Mouse (Mus musculus): ENCODE data around the gene Tmem45b.
"Not testable (repeated sequence)": the region's sequence is repeated elsewhere in the genome, so short reads cannot be mapped to it uniquely, and the experiment has no call there.

The Tmem45b gene

DNA sequence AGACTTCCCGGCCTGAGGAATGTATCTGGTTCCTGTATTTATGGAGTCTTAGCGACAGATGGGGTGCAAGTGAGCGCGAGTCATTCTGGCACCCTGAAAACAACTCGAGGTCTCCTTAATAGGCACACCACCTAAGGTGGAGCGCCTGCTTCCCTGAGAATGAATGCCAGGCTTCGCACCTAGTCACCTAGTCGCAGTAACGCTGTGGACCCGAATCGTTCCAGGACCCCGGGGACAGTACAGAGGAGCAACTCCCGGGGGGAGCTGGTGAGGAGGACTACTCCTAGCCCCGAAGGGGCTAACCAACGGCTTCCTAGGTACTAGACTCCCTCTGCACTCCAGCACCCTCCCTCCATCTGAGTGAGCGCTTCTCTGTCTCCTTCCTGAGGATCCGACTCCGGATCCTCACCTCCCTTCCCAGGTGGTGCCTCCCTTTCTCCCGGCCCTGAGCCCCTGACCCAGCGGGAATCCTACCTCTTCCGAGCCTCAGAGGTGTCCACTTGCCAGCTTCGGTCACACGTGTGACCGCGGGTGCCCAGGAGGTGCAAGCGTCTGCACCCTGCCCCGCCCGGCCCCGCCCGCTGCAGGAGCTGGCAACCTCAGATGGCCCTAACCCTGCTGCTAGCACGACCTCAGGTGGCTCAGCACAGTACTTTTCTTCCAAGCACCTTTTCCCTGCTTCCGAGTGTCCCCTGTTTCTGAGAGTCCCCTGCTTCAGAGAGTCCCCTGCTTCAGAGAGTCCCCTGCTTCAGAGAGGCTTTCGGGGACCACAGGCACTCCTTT is at the start of gene Tmem45b:
TSS of gene Tmem45b (minus strand) at position 771 of the 783 bp plus-strand sequence.
- peak; percentile 8 to 14 for DNase-seq

DNA sequence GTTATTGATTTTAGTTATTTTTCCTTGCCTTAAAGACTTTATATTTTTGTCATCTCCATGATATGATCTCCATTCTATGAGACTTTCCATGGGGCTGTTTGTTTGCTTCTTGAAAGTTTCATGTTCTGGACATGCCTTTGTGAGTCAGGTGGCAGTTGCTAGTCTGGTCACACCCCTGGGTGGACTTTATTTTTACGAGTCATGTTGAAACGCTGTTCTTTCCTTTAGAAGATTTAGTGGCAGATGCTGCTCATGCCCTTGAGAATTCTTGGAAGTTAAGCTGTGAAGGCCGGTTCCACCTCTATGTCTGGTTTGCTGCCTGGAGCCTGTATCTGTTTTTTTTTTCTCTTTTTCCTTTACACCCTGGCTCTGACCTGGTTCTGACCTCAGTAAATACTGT is 43.9 kb upstream of the Tmem45b start:
- no peak for DNase-seq

DNA sequence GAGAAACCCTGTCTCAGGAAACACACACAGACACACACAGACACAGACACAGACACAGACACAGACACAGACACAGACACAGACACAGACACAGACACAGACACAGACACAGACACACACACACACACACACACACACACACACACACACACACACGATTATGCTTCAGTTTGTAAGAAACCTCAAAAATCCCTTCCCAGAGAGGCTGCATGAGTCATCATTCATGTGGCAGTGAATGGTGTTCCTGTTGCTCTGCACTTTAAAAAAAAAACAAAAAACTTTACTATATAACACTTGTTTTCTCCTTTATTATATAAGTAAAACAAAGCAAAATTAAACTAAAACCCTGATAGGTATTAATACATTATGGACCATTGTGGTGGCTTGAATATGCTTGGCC is 37.0 kb upstream of the Tmem45b start:
- DNase-seq = not testable (repeated sequence)

DNA sequence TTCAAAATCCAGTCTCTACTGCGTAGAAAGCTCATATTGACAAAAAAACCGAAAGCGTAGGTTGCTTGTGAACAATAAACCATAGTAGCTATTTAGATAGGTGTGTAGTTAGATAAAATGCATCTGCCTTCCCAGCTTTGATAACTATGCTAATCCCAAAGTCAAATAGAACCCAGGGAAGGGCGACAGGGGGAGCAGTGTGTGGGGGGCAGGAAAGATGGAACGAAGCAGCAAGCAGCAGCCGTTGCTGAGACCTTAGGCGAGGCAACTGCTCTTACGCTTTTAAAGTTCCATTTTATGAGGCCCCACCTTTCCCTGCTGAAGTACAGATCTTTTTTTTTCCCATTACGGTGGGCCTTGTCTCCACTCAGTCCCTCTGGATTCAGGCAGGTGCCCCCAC is 1.1 kb downstream of the Tmem45b start:
- DNase-seq = no peak

DNA sequence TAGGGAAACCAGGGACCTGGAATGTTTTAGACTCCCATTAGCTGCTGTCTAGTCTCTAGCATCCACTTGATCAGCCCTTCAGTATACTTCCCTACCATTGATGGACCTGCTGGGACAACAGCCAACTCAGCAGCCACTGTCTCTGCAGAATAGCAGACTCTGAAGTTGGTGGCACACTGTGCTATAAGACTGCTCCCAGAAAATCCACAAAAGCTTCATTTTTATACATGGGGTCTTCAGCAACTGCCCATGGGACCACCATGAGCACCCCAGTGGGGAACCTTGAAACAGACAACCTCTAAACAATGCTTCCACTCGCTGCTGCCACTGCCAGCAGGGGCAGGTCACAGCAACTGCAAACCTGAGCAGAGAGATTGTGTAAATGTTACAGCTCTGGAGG is 9.9 kb downstream of the Tmem45b start:
- DNase-seq = no peak

DNA sequence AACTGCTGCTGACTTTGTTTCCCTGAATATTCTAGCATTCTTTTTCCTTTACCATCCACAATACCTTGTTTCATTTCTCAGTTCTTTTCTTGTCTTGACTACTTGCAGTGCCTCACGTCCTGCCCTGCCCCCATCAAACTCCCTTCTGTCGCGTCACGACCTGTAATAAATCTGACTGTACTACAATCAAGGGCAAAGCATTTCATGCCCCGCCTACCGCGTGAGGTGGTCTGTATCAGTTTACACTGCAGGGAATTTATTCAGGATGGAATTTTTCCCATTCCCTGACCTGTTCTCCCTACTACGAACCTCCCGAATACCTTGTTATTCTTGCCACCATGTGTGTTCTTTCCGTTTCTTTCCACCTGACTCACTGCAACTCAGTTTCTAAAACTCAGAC is 12.1 kb downstream of the Tmem45b start:
- DNase-seq = no peak

DNA sequence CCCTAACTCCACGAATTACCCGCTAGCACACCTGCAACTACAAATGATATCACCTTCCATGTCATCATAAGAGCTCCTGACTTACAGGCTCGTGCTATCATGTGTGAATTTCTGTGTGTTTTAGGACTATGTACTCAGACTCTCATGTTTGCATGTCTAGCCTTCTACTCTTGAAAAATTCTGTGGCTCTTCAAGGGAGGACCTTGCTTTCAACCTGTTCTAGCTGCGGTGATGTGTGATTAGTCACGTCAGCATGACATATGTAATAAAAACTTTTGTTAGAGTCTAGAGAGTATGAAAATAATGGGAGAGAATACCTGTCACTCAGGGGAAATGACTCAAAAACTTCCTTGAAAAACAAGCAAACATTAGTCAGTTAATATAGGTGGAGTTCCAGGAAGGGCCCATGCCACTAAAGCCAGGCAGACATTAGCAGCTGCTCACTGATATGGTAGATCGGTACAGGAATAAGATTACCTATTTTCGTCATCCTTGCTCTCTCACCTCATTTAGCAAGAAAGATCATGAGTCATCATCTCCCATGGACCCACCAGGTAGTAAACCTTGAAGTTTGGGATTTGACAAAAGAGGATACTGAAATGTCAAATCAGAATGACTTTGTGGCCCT is 15.0 kb downstream of the Tmem45b start:
- DNase-seq = no peak

DNA sequence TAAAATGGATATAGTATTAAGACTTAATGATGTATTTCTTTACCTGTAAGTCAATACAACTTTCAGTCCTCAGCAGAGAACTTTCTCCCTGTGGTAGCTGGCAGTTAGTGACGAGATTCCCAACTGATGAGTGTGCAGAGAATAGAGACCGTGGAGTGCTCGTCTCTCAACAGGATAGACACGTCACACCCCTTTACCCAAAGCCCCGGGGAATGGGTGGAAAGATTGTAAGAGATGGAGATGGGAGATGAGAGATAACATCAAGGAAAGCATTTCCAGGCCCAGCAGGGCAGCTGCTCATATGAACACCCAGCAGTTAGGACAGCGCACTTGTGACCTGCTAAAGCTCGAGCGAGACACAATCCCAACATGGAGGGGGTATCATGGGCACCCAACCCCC is 20.0 kb downstream of the Tmem45b start:
- DNase-seq = no peak

DNA sequence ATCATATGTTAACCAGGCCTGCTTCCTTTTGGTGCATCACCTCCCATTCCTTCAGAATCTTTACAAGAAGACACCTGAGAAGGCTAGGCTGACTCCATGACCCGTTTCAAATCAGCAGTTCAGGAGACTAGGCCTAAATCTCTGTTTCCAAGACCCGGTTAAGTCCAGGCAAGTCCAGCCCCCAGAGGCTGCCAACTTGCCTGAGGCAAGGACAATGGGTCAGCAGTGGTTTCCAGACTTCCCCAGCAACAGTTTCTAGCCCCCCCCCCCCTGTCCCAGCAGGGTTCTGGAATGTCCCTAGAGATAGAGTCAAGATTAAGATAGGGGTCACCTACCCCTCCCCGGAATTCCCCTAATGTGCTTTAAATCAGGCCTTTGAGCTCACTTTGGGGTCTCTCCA is 22.8 kb downstream of the Tmem45b start:
- DNase-seq = no peak

DNA sequence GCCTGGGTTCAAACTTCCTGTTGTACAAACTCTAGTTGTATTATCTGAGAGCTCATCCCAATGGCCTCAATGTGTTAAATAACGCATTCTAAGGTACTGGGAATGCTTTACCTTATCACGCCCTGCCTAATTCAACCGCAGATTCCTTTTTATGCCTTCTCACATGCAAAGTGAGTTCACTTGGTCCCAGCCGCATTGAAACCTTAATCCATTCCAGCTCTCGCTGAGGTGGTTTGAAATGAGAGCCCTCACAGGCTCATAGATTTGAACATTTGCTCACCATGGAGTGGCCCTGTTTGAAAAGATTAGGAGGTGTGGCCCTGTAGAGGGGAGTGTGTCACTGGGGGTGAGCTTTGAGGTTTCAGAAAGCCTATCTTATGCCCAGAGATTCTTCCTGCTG is 23.9 kb downstream of the Tmem45b start:
- DNase-seq = no peak

DNA sequence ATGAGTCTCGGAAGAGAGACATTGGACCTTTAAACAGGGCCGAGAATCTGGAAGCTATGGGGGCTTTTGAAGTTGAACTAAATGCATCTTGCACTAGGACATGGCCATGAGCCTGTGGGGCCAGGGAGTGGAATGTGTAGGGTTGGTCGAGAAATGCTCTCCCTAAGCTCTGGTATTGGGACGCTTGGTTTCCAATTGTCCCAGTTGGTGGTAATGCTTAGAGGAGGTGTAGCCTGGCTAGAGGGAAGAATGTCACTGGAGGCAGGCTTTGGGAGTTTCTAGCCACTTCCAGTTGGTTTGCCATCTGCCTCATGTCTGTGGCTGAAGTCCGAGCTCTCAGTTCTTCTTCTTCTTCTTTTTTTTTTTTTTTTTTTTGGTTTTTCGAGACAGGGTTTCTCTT is 24.9 kb downstream of the Tmem45b start:
- no peak for DNase-seq

DNA sequence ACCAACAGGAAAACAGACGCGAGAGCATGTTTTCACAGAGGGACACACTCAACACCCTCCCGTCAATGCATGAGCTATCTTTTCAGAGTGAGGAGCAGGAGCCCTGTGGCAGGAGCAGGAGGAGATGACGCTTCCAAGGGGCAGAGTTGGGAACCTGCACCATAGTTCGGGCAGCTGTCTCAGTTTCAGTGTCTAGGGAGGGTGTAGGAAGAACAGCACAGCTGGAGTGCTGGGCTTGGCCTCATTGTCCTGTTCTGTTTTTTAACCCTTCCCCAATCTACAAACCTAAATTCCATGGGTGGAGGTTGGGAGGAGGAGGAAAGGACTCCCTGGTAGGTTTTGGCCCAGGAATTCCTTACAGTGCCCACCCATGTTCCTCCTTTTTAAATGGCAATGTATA is 25.4 kb downstream of the Tmem45b start:
- no peak for DNase-seq

DNA sequence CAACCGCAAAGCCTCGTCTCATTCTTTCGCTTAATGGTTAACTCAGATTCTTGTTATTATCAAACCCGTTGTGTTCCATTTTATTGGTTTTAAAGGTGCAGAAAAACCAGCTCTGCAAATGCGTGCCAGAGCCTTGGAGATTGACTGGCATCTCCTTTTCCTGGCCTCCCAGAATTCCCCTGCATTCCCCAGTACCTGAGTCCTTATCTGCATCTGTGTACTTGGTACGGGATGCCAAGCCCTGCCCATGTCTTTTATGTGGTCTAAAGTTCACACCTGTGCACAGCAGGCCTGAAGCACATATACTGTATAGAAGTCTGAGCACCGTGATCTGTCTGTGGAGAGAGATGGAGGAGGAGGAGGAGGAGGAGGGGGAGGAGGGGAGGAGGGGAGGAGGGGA is 26.4 kb downstream of the Tmem45b start:
- DNase-seq = no peak

DNA sequence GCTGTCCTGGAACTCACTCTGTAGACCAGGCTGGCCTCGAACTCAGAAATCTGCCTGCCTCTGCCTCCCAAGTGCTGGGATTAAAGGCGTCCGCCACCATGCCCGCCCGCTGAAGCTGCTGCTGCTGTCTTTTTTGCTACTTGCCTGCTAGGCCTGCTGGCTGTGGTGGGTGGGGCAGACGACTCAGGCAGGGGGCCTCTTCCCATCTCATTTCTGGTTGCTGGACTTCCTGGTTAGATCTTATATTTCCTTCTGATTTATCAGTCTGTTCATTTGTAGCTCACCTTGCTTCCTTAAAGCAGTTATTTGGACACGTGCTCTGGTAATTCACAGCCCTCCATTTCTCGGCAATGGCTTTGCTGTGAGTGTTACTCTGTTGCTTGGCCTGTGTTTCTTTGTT is 28.8 kb downstream of the Tmem45b start:
- no peak for DNase-seq

DNA sequence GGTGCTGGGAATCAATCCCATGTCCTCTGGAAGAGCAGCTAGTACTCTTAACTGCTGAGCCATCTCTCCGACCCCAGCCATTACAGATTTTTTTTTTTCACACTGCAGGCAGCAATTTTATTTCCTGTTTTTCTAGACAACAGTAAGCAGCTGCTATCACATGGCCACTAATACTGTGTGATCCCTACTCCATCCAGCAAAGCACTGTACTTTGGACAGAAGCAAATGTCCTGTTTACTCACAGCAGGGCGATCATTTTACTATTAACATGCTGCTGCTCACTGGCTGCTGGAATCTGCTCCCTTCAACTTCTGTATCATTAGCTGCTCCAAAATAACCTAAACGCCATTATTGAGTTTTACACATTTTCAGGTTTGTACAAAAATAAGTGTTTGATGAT is 30.8 kb downstream of the Tmem45b start:
- DNase-seq = no peak

DNA sequence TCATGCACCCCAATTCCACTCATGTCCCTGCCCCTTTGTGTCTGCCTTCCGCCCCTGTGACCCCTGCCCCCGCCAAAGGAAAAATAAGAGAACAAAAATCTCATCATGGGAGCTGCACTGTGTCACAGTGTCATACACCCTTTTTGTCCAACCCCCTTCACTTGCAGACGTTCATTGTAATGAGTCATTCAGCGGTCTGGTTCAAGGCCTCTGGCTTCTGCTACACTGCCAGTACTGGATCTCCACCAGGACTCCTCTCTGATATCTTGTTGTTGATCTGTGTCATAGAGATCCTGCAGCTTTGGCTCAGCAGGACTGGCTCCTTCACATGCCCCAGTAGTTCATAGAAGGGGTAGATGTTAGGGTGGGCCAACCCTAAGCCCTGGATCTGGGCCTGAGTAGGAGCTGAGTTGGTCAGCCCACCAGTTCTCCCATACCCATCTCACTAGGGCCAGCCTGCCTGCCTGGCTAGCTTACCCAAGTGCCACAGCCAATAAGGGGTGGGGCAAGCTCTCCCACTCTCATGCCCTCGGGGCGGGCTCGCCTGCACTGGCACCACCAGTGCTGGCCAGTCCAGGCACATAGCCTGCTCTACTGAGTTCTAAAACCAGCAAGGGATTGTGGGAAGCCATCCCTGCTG is 31.8 kb downstream of the Tmem45b start:
- DNase-seq = peak; percentile 31 to 54

DNA sequence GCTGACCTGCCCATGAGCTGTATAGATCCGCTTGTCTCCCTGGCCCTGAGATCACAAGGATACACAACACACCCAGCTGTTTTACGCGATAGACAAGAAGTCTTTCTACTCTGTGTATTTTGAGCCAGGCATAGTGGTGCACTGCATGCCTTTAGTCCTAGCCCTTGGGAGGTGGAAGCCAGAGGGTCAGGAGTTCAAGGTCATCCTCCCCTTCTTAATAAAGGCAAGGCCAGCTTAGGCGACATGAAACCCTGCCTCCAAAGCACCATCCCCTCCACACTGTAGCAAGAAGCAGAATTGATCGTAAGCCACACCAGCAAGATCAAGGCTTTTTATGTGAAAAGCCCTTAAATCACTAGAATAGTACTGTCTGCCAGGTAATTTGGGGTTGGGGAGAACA is 32.5 kb downstream of the Tmem45b start:
- no peak for DNase-seq

DNA sequence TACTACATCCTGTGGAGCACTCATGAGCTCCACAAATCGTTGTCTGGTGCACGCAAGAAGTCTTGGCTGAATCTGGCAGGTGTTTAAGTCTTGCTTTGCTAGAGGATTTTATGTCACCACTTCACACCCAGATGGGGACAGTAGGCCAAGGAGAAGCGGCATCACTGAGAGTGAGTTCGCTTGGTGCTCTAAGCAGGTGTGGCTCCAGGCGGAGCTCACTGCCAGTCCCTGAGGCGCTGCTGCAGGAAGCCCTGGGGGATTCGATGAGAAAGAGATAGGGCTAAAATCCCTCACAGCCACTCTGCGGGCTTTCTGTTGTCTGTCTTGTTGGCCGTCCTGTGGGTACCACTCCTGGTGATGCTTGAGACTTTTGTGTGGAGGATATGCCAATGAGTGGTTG is 34.3 kb downstream of the Tmem45b start:
- no peak for DNase-seq

DNA sequence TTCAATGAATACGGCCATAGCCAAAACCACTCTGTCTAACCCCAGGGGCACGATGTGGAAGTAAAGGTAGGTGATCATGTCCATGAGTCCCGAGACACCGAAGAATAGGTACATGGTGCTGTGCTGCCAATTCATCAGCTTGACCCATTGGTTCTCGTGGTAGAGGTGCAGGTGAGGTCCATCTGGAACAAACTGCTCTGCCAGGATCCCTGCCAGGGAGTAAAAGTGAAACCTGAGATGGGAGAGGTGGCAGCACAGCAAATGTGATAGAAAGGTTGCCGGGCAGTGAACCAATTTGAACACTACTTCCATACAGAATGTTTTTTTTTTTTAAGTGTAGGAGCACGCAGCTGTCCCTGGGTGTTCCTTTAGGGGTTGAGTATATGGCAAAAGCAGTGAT is 35.3 kb downstream of the Tmem45b start:
- DNase-seq = no peak

DNA sequence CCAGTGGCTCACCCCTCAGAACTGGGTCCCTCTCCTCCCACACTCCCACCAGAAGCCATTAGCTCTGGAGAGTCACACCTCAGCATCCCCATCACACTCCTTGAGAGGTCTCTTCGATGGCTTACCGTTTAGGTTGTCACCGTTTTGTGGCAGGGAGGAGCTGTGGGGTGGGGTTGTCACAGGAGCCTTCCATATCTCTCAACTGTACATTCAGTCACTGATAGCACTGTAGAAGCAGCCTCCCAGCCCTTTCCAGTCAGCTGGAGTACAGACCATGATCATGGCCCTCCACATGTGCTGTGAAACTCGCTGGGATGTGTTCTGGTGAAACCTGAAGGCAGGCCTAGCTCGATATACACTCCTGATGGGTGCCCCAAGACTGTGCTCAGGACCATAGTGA is 42.1 kb downstream of the Tmem45b start:
- DNase-seq = no peak

DNA sequence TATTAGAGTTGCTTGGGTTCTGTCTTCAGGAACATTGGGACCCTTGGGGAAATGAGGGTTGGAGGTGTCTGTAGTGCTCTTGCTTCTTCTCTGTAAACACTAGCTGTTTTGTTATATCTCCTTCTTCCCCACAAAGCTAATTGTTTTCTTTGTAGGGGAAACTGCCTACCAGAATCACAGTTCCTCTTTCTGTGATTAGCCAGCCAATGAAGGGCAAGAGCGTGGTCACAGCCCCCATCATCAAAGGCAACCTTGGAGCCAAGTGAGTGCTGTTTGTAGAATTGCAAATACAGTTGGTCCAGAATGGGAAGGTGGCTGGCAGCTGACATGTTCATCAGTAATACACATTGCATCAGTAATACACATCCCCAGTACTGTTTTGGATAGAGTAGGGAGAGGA is 45.4 kb downstream of the Tmem45b start:
- DNase-seq = no peak

DNA sequence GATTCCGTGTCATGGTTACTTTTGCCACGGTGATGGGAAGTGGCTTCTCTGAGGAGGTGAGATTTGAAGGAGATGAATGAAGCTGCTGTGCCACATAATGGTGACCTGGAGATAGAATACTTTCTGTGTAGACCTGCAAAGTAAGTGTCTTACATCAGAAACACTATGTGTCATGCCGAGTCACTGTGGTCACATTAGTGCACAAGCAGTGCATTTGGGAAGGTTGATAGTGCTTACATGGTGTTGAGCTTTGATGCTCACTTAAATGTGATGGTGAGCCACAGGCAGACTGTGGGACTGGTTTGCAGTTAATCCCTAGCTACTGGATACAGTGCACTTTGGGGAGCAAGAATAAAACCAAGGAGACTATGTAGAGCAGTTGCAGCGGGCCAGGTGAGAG is 52.1 kb downstream of the Tmem45b start:
- DNase-seq = no peak

DNA sequence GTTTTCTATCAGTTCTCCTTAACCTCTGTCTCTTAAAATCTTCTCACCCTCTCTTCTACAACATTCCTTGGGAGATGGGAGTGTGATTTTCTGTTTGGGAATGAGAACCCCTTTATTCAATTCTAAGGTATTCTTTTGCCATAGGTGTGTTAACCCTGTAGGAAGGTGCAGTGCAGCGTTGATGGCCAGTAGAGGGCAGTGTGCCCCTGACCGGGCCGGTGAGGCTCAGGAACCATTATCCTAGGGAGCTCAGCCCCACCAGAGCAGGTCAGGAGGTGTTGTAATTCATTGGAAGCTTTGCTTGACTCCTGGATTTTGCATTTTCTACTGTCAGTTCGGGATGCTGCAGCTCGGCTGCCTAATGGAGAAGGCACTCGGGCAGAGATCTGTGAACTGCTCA is 59.0 kb downstream of the Tmem45b start:
- DNase-seq = peak; percentile 54 to 55

DNA sequence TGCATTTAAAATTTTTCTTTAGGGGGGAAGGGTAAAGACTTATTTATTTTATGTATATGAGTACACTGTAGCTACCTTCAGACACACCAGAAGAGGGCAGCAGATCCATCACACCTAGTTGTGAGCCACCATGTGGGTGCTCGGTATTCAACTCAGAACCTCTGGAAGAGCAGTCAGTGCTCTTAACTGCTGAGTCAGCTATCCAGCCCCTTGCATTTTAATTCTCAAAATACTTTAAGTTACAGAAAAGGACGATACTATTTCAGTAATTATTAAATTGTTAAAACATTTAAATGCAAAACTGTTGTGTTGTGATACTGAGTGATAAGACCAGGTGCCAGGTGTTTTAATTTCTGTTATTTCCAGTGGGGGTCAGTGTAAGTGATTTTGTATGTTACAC is 60.0 kb downstream of the Tmem45b start:
- no peak for DNase-seq
